ENCODE assay signal across 16 mouse cellular contexts in genomic region chr5:35710931-35711330, GRCm38 (mm10). TPM values are rescaled to one million over a fixed set of nuclear protein-coding genes. Genes with fewer than 3 reads are reported as not detected.
"Had no signal": no experiment of that assay in that cellular context is flagged by ENCODE, and none has a peak within 500 bp of the region (broad histone marks: within the 10 kb centered on the region; RNA-seq: fewer than 3 reads in every experiment).

No protein-coding gene starts in this region.

- H3K27me3 ChIP-seq: limb, embryonic 13.5 days; liver, embryonic 13.5 days; neural tube, embryonic 13.5 days had no signal

- DNase-seq: kidney, postnatal 4 days; liver, embryonic 13.5 days; lung, adult 2 months; lung, postnatal 14 days; lung, postnatal 4 days; midbrain, embryonic 14.5 days; thymus, adult 2 months; thymus, postnatal 14 days; thymus, postnatal 4 days had no signal

- H3K36me3 ChIP-seq: limb, embryonic 10.5 days; limb, embryonic 13.5 days; liver, embryonic 13.5 days; neural tube, embryonic 13.5 days had no signal

- H3K4me3 ChIP-seq: limb, embryonic 10.5 days; limb, embryonic 13.5 days; liver, embryonic 13.5 days; neural tube, embryonic 13.5 days had no signal

- H3K4me2 ChIP-seq: limb, embryonic 13.5 days; liver, embryonic 13.5 days; midbrain, embryonic 11.5 days; neural tube, embryonic 13.5 days had no signal

RNA-seq across cellular contexts. Expression of gene Sh3tc1, which starts 28.9 kb away (rescaled TPM):
- total RNA-seq: megakaryocyte-erythroid progenitor cell, adult 5-6 weeks had no signal

RNA-seq across cellular contexts. Expression of gene Htra3, which starts 31.3 kb away (rescaled TPM):
- total RNA-seq: megakaryocyte progenitor cell, adult 5-6 weeks; megakaryocyte-erythroid progenitor cell, adult 5-6 weeks; neutrophil, adult 5-6 weeks had no signal

RNA-seq across cellular contexts. Expression of gene Ablim2, which starts 46.7 kb away (rescaled TPM):
- total RNA-seq: megakaryocyte progenitor cell, adult 5-6 weeks; neutrophil, adult 5-6 weeks had no signal
